In genomic region chr16:10786288-10786687, GRCm38 (mm10) we compare ENCODE assay signal across 8 mouse cellular contexts. TPM values are rescaled to one million over a fixed set of nuclear protein-coding genes. Genes with fewer than 3 reads are reported as not detected.
DNase-seq lines count a peak whose midpoint lies in the region; ATAC-seq and TF ChIP-seq lines count a peak whose summit lies in the region.

No protein-coding gene starts in this region.

- H3K9ac ChIP-seq in lung, postnatal 0 days (replicated peaks; ENCODE audit: low read depth): peak overlapping the region; percentile 69; the same call in 1 of the 2 replicates

- H3K36me3 ChIP-seq in hindbrain, embryonic 10.5 days: no peaks in the 10 kb centered on the region
- H3K36me3 ChIP-seq in lung, postnatal 0 days (ENCODE audit: insufficient read depth, low read length): no peaks in the 10 kb centered on the region

- H3K4me2 ChIP-seq in lung, postnatal 0 days (replicated peaks; ENCODE audit: low read depth, low read length): peak overlapping the region; percentile 98

- DNase-seq in Muller cell, postnatal 12 days (ENCODE audit: inconsistent ontology term): peak; percentile 89
- peak; percentile 90 for DNase-seq in cerebellum, adult 9-10 months
- DNase-seq in hindbrain, embryonic 10.5 days (ENCODE audit: low spot score): peak; percentile 86
- DNase-seq in layer of hippocampus, adult 9-11 months: peak; percentile 80
- peak; percentile 95 for DNase-seq in lung, postnatal 0 days (ENCODE audit: low spot score)
- peak; percentile 69 for DNase-seq in ovary, postnatal 14 days (ENCODE audit: low spot score)
- DNase-seq in thymus, postnatal 14 days: peak; percentile 93

- peak overlapping the region; percentile 77 for H3K4me3 ChIP-seq in hindbrain, embryonic 10.5 days
- peak overlapping the region; percentile 81 for H3K4me3 ChIP-seq in lung, postnatal 0 days (ENCODE audit: low read depth, low read length)

- peaks cover 58% of the 10 kb centered on the region for H3K4me1 ChIP-seq in hindbrain, embryonic 10.5 days (replicated peaks)
- H3K4me1 ChIP-seq in lung, postnatal 0 days (ENCODE audit: insufficient read depth, low read depth, low read length): peaks cover 10% of the 10 kb centered on the region; the same call in 1 of the 2 replicates

- peak; percentile 91 for TF ChIP-seq CTCF in lung, postnatal 0 days (IDR thresholded peaks at IDR 0.05)

- peak; percentile 75 for ATAC-seq in frontal cortex, adult (ENCODE audit: low TSS enrichment)
- ATAC-seq in lung, postnatal 0 days: peak; percentile 47

- H3K27ac ChIP-seq in hindbrain, embryonic 10.5 days: peak overlapping the region; percentile 92
- peak overlapping the region; percentile 96 for H3K27ac ChIP-seq in lung, postnatal 0 days (ENCODE audit: low read length)

- WGBS in hindbrain, embryonic 10.5 days: 2% methylated on average over 9 of the region's 9 CpGs
- WGBS in lung, postnatal 0 days: 1% methylated on average over 9 of the region's 9 CpGs

- no peaks in the 10 kb centered on the region for H3K9me3 ChIP-seq in hindbrain, embryonic 10.5 days
- H3K9me3 ChIP-seq in lung, postnatal 0 days (ENCODE audit: low read length): no peaks in the 10 kb centered on the region

- no peak for TF ChIP-seq EP300 in lung, postnatal 0 days (IDR thresholded peaks at IDR 0.05)

- peaks cover 30% of the 10 kb centered on the region for H3K27me3 ChIP-seq in hindbrain, embryonic 10.5 days (ENCODE audit: insufficient read depth, poor library complexity, severe bottlenecking)
- H3K27me3 ChIP-seq in lung, postnatal 0 days (replicated peaks; ENCODE audit: insufficient read depth, low read length): no peaks in the 10 kb centered on the region

RNA-seq across cellular contexts. Expression of gene Socs1, which starts 1.0 kb away (rescaled TPM):
- polyA plus RNA-seq in hindbrain, embryonic 10.5 days (2016; fragmentation: Nextera tagmentation; extraction: Ambion mirVana): 2.7 and 3.4 TPM in 2 replicates
- 9.0 and 13.4 TPM in 2 replicates for polyA plus RNA-seq in lung, postnatal 0 days (2015; fragmentation: Nextera tagmentation; extraction: Ambion mirVana)

RNA-seq across cellular contexts. Expression of gene Tnp2, which starts 2.2 kb away (rescaled TPM):
- polyA plus RNA-seq in hindbrain, embryonic 10.5 days (2016; fragmentation: Nextera tagmentation; extraction: Ambion mirVana): not detected in 2 replicates
- polyA plus RNA-seq in lung, postnatal 0 days (2015; fragmentation: Nextera tagmentation; extraction: Ambion mirVana): not detected in 2 replicates

RNA-seq across cellular contexts. Expression of gene Prm3, which starts 4.4 kb away (rescaled TPM):
- polyA plus RNA-seq in hindbrain, embryonic 10.5 days (2016; fragmentation: Nextera tagmentation; extraction: Ambion mirVana): not detected in 2 replicates
- not detected in 2 replicates for polyA plus RNA-seq in lung, postnatal 0 days (2015; fragmentation: Nextera tagmentation; extraction: Ambion mirVana)

RNA-seq across cellular contexts. Expression of gene Prm2, which starts 9.6 kb away (rescaled TPM):
- not detected in 2 replicates for polyA plus RNA-seq in hindbrain, embryonic 10.5 days (2016; fragmentation: Nextera tagmentation; extraction: Ambion mirVana)
- not detected in 2 replicates for polyA plus RNA-seq in lung, postnatal 0 days (2015; fragmentation: Nextera tagmentation; extraction: Ambion mirVana)

RNA-seq across cellular contexts. Expression of gene Prm1, which starts 19.4 kb away (rescaled TPM):
- polyA plus RNA-seq in hindbrain, embryonic 10.5 days (2016; fragmentation: Nextera tagmentation; extraction: Ambion mirVana): not detected in 2 replicates
- polyA plus RNA-seq in lung, postnatal 0 days (2015; fragmentation: Nextera tagmentation; extraction: Ambion mirVana): not detected in 2 replicates

Comparison
In these comparisons a context has a peak if more than half of its experiments do, and no peak if none do; other contexts are left out.
1. Peak in every context shown above with its lines: DNase-seq, ATAC-seq, H3K4me3 ChIP-seq and H3K27ac ChIP-seq.